Mouse (Mus musculus) limb, embryonic 11.5 days (tissue): ENCODE results near the gene Grk3. TPM values are rescaled to one million over a fixed set of nuclear protein-coding genes. Genes with fewer than 3 reads are reported as not detected.

ENCODE experiments used
- ATAC-seq: fragments of 200-750 bp; cut with Nextera tagmentation; 2 replicates; pipeline ENCODE4 v1.8.0; 2017; ENCODE audit warnings: low read depth; ENCODE audit not compliant: insufficient number of reproducible peaks, low FRiP score, low TSS enrichment
- DNase-seq: peaks from one replicate; pipeline ENCODE4 v3.0.0-alpha.2; 2015; ENCODE audit warnings: low spot score
- H3K27ac ChIP-seq: fragments of 300-500 bp; sonication (generic); replicated peaks from 2 replicates; pipeline ENCODE4 v1.5.1; 2014; ENCODE audit warnings: low read depth, mild to moderate bottlenecking, low read length
- H3K27me3 ChIP-seq: fragments of 300-500 bp; sonication (generic); 2 replicates; pipeline ENCODE4 v1.6.1; 2014; ENCODE audit warnings: mild to moderate bottlenecking, low read length, mixed read lengths; ENCODE audit not compliant: control insufficient read depth, insufficient read depth
- H3K36me3 ChIP-seq: fragments of 300-500 bp; sonication (generic); 2 replicates; pipeline ENCODE4 v1.6.1; 2014; ENCODE audit warnings: mild to moderate bottlenecking, low read length, moderate library complexity, mixed read lengths; ENCODE audit not compliant: control insufficient read depth, insufficient read depth
- H3K4me1 ChIP-seq: fragments of 300-500 bp; sonication (generic); 2 replicates; pipeline ENCODE4 v1.6.1; 2014; ENCODE audit warnings: low read length, mixed read lengths; ENCODE audit not compliant: control insufficient read depth, insufficient read depth
- H3K4me2 ChIP-seq: fragments of 300-500 bp; sonication (generic); 2 replicates; pipeline ENCODE4 v1.6.1; 2014; ENCODE audit warnings: low read depth, mild to moderate bottlenecking, moderate library complexity; ENCODE audit not compliant: severe bottlenecking
- H3K4me3 ChIP-seq: fragments of 300-500 bp; sonication (generic); 2 replicates; pipeline ENCODE4 v1.5.1; 2014; ENCODE audit warnings: low read depth, low read length
- H3K9ac ChIP-seq: fragments of 300-500 bp; sonication (generic); 2 replicates; pipeline ENCODE4 v1.6.1; 2014; ENCODE audit warnings: mild to moderate bottlenecking, low read length
- H3K9me3 ChIP-seq: fragments of 300-500 bp; sonication (generic); 2 replicates; pipeline ENCODE4 v1.6.1; 2016; ENCODE audit warnings: low read length; ENCODE audit not compliant: control insufficient read depth
- WGBS: fragments of 180-500 bp; shearing (Covaris S2); extraction: QIAGEN DNeasy Blood & Tissue Kit; methylation state at CpG from one replicate; pipeline ENCODE4 v1.1.7; 2014; 5-methylcytosine and 5-hydroxymethylcytosine counted together
- polyA plus RNA-seq: library from polyadenylated mRNA; unstranded; fragments of >200 nt; fragmentation: Nextera tagmentation; extraction: Ambion mirVana; gene quantifications from 2 replicates; pipeline ENCODE4 v1.2.1, GENCODE M21; 2014

Gene Grk3
- polyA plus RNA-seq, 1 experiment from 2014 or later = 7.1 TPM

DNA sequence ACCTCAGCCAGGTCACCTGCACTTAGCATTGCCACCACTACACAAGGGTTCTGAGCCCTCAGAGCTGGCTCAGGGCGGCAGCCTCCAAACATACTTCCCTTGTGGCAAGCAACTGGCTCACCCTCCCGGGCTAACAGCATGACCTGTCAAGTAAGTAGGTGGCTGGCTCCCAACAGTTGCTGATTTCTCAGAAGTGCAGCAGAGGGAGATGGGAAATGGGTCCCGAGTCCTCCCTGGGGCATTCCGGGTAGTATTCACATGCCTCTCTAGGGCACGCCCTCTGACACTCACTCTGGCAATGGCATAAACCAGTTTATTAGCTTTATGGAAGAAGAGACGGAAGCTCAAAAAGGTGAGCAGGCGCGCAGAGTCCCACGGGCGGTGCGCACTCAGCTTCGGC is 74.6 kb downstream of the Grk3 start:
- ATAC-seq = no peak
- peaks cover 3% of the 10 kb centered on the region; the same call in 1 of the 2 replicates for H3K4me1 ChIP-seq
- H3K27ac ChIP-seq = no peak overlapping the region
- H3K9me3 ChIP-seq = no peaks in the 10 kb centered on the region
- H3K4me3 ChIP-seq = no peak overlapping the region
- H3K9ac ChIP-seq = no peak overlapping the region
- 94% methylated on average over 12 of the region's 12 CpGs for WGBS
- H3K27me3 ChIP-seq = no peaks in the 10 kb centered on the region
- no peak overlapping the region for H3K4me2 ChIP-seq
- DNase-seq = no peak
- no peaks in the 10 kb centered on the region for H3K36me3 ChIP-seq

DNA sequence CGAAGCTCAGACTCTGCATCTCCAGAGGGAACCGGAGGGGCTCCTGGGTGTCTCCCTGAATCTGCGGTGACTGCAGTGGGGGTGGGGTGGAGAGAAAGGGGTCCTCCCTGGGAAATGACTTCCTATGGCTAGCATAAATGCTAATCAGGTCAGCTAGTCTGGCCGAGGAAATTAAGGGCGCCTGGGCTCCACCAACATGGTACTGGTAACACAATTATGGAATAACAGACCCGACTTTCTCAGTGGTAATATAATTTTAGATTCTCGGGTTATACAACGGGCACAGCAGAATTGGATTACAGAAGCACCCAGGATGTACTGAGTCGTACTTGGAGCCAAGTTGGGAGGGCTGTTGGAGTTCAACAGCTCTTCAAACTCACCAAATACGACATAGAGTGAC is 79.0 kb downstream of the Grk3 start:
- H3K27ac ChIP-seq = no peak overlapping the region
- DNase-seq = no peak
- H3K4me2 ChIP-seq = no peak overlapping the region
- 0 out of 2 replicates have a peak, but pooled peaks cover 6% of the 10 kb centered on the region for H3K4me1 ChIP-seq
- WGBS = 81% methylated on average over 10 of the region's 10 CpGs
- no peaks in the 10 kb centered on the region for H3K36me3 ChIP-seq
- H3K9ac ChIP-seq = no peak overlapping the region
- no peaks in the 10 kb centered on the region for H3K27me3 ChIP-seq
- H3K9me3 ChIP-seq = no peaks in the 10 kb centered on the region
- no peak overlapping the region for H3K4me3 ChIP-seq
- ATAC-seq = no peak

DNA sequence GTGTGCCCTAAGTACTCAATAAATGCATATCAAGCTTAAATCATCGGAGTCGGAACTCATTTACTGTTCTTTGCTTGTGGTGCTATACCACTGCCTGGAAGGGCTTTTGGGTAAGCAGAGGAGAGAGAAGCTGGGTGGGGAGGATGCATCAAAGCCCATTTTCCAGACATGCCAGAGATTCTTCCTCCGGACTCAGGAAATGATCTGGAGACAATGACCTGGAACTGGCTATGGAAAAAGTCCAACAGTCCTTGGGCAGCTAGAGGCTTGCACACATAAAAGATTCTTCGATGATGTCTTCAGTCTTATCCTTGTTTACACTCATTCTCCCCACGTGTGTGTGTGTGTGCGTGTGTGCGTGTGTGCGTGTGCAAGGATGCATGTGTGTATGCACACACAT is 80.2 kb downstream of the Grk3 start:
- H3K9ac ChIP-seq = no peak overlapping the region
- ATAC-seq (no peak), DNase-seq (no peak)
- H3K4me1 ChIP-seq = 0 out of 2 replicates have a peak, but pooled peaks cover 6% of the 10 kb centered on the region
- 92% methylated on average over 8 of the region's 8 CpGs for WGBS
- no peaks in the 10 kb centered on the region for H3K36me3 ChIP-seq
- H3K4me3 ChIP-seq = no peak overlapping the region
- H3K27ac ChIP-seq = no peak overlapping the region
- H3K4me2 ChIP-seq = no peak overlapping the region
- no peaks in the 10 kb centered on the region for H3K27me3 ChIP-seq
- no peaks in the 10 kb centered on the region for H3K9me3 ChIP-seq

DNA sequence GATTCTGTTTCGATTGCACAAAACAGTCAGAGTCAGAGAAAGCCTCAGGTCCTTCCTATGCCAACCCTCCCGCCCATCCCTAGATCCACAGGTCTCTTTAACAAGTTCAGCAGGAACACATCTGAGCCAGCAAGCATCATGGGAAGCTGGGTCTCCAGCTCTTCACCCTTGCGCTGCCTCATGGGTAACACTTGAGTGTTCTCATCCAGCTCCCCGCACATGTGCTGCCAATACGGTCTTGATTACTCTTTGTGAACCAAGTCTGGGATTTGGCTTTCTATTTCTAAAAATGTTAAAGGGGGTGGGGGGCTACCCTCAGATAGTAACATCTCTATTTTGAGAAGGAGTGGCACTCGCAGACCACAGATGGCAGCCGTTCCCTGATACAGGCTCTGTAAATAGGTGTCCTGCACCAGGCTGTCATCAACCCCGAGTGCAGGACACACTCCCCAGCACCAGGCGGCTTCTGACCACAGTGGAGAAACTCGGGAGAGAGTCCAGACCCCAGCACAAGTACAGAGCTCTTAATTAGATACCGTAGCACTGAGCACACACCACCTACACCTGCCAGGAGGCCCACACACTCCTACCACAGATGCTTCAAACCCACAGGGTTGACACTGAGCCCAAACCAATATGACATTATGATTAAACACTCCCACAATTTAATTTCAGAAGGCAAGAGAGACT is 82.6 kb downstream of the Grk3 start:
- no peak overlapping the region for H3K9ac ChIP-seq
- no peaks in the 10 kb centered on the region for H3K9me3 ChIP-seq
- H3K4me1 ChIP-seq = 0 out of 2 replicates have a peak, but pooled peaks cover 6% of the 10 kb centered on the region
- no peaks in the 10 kb centered on the region for H3K36me3 ChIP-seq
- DNase-seq = no peak
- no peak overlapping the region for H3K27ac ChIP-seq
- 77% methylated on average over 11 of the region's 11 CpGs for WGBS
- no peaks in the 10 kb centered on the region for H3K27me3 ChIP-seq
- H3K4me3 ChIP-seq = no peak overlapping the region
- no peak for ATAC-seq
- no peak overlapping the region for H3K4me2 ChIP-seq

GRCm38 (mm10) chr5:112931901-112932300 is 83.7 kb downstream of the Grk3 start:
- ATAC-seq = no peak
- no peaks in the 10 kb centered on the region for H3K9me3 ChIP-seq
- no peak for DNase-seq
- H3K4me1 ChIP-seq = 0 out of 2 replicates have a peak, but pooled peaks cover 6% of the 10 kb centered on the region
- no peak overlapping the region for H3K9ac ChIP-seq
- H3K27me3 ChIP-seq = no peaks in the 10 kb centered on the region
- H3K4me3 ChIP-seq = no peak overlapping the region
- H3K4me2 ChIP-seq = no peak overlapping the region
- no peaks in the 10 kb centered on the region for H3K36me3 ChIP-seq
- WGBS = 85% methylated on average over 5 of the region's 5 CpGs
- H3K27ac ChIP-seq = no peak overlapping the region

DNA sequence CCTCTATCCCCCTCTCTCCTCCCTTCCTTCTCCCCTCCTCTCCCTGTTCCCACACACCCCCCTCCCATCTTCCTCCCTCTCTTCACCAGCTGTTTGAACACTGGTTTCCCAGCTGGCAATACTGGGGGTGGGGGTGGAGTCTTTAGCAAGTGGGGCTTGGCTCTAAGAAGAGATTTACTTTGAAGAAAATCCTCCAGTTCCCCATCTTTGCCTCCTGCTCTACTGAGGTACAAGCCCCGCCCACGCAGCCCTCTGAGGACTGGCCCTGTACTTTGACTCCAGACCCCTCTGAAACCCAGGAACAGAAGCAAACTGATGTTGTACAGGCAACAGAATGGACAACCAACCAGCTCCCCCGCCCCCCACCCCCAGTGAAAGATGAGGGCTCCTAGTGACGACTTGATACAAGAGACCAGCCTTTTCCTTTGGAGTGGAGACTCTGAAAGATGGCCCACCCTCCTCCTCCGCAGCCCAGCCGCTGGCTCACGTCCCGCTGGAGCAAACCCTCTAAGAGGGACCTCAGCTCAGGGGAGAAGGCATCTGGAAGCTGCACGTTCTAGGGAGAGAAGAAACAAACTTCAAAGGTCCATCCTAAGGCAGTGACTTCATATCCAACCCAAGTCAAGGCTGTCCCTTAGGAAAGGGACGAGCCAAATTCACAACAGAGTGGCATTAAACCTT is 87.2 kb downstream of the Grk3 start:
- WGBS = 48% methylated on average over 10 of the region's 10 CpGs
- Histone ChIP-seq H3K9ac (no peak overlapping the region), H3K9me3 (no peaks in the 10 kb centered on the region), H3K4me2 (no peak overlapping the region), H3K36me3 (no peaks in the 10 kb centered on the region), H3K27ac (no peak overlapping the region), H3K4me3 (no peak overlapping the region), H3K4me1 (no peaks in the 10 kb centered on the region), H3K27me3 (no peaks in the 10 kb centered on the region)
- DNase-seq (no peak), ATAC-seq (no peak)

DNA sequence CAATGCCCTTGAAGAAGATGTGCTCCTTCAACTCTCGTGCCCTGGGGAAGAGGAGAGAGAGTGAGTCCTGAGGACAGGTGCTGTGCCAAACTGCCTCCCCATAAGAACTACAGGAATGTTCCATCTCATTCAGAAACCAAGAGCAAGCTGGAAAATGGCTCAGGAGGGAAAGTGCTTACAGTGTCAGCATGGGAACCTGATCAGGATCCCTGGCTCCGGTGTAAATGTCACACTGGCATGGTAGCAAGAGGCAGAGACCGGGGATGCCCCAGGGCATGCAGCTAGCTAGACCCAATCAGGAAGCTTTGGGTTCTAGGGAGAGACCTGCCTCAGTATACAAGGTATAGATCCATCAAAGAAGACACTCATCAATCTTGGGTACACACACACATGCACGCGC is 90.2 kb downstream of the Grk3 start:
- DNase-seq (no peak), ATAC-seq (no peak)
- H3K27ac ChIP-seq = no peak overlapping the region
- no peaks in the 10 kb centered on the region for H3K27me3 ChIP-seq
- no peaks in the 10 kb centered on the region for H3K36me3 ChIP-seq
- H3K9me3 ChIP-seq = no peaks in the 10 kb centered on the region
- H3K4me2 ChIP-seq = no peak overlapping the region
- no peak overlapping the region for H3K9ac ChIP-seq
- 93% methylated on average over 5 of the region's 5 CpGs for WGBS
- no peaks in the 10 kb centered on the region for H3K4me1 ChIP-seq
- H3K4me3 ChIP-seq = no peak overlapping the region

DNA sequence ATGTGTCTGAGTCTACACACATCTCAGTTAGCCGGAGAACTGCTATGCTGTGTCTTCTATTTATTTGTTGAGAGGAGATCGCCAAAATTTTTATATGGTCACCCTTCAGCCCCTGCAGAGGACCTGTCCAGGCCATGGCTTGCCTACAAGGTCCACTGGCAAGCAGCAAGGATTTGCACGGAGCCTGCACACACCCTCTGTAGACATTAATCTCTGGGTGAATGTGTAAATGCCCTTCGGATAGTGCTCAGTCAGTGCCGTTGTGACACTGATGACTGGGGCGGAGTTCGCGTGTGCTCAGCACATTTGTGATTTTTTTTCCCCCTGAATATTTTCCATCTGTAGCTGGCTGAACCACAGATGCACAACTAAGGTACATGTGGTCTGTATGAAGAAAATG is 90.8 kb downstream of the Grk3 start:
- H3K27me3 ChIP-seq = no peaks in the 10 kb centered on the region
- H3K36me3 ChIP-seq = no peaks in the 10 kb centered on the region
- ATAC-seq = no peak
- no peak overlapping the region for H3K9ac ChIP-seq
- no peaks in the 10 kb centered on the region for H3K4me1 ChIP-seq
- no peak overlapping the region for H3K27ac ChIP-seq
- H3K4me3 ChIP-seq = no peak overlapping the region
- 94% methylated on average over 8 of the region's 8 CpGs for WGBS
- no peaks in the 10 kb centered on the region for H3K9me3 ChIP-seq
- DNase-seq = no peak
- no peak overlapping the region for H3K4me2 ChIP-seq
